Mouse (Mus musculus) midbrain, embryonic 10.5 days (tissue): Measurements from ENCODE around the gene Plk5. TPM values are rescaled to one million over a fixed set of nuclear protein-coding genes. Genes with fewer than 3 reads are reported as not detected.

ENCODE experiments used
- DNase-seq: peaks from one replicate; pipeline ENCODE4 v3.0.0-alpha.2; 2017; ENCODE audit warnings: low spot score
- H3K27ac ChIP-seq: fragments of 300-500 bp; sonication (generic); replicated peaks from 2 replicates; pipeline ENCODE4 v1.5.1; 2016; ENCODE audit warnings: mild to moderate bottlenecking
- H3K27me3 ChIP-seq: fragments of 300-500 bp; sonication (generic); 2 replicates; pipeline ENCODE4 v1.6.1; 2016; ENCODE audit warnings: low read depth, mild to moderate bottlenecking; ENCODE audit not compliant: poor library complexity, severe bottlenecking
- H3K36me3 ChIP-seq: fragments of 300-500 bp; sonication (generic); 2 replicates; pipeline ENCODE4 v1.6.1; 2016; ENCODE audit warnings: mild to moderate bottlenecking, moderate library complexity
- H3K4me1 ChIP-seq: fragments of 300-500 bp; sonication (generic); 2 replicates; pipeline ENCODE4 v1.6.1; 2016
- H3K4me3 ChIP-seq: fragments of 300-500 bp; sonication (generic); 2 replicates; pipeline ENCODE4 v1.5.1; 2016; ENCODE audit warnings: mild to moderate bottlenecking, moderate library complexity
- H3K9me3 ChIP-seq: fragments of 300-500 bp; sonication (generic); replicated peaks from 2 replicates; pipeline ENCODE4 v1.6.1; 2016; ENCODE audit warnings: mild to moderate bottlenecking
- WGBS: fragments of 180-500 bp; shearing (Covaris S2); methylation state at CpG from one replicate; pipeline ENCODE4 v1.1.7; 2016; 5-methylcytosine and 5-hydroxymethylcytosine counted together
- polyA plus RNA-seq: library from polyadenylated mRNA; unstranded; fragments of >200 nt; fragmentation: Nextera tagmentation; extraction: Ambion mirVana; gene quantifications from 2 replicates; pipeline ENCODE4 v1.2.1, GENCODE M21; 2016

The Plk5 gene
- polyA plus RNA-seq, 1 experiment from 2014 or later = 0.12 TPM

GRCm38 (mm10) chr10:80399191-80399972 lies 43.1 kb downstream of the Plk5 start, which contains the start of gene Mbd3:
TSS of gene Mbd3 (minus strand) at chr10:80399550.
- H3K4me1 ChIP-seq = peaks cover 33% of the 10 kb centered on the region
- H3K36me3 ChIP-seq = peaks cover 66% of the 10 kb centered on the region
- WGBS = under 1% methylated on average over 80 of the region's 82 CpGs
- H3K27ac ChIP-seq = peak within 1 kb of the TSS; percentile 100
- peak; percentile 99 for DNase-seq
- H3K4me3 ChIP-seq = peak within 1 kb of the TSS; percentile 85
- no peaks in the 10 kb centered on the region for H3K9me3 ChIP-seq
- no peaks in the 10 kb centered on the region for H3K27me3 ChIP-seq

GRCm38 (mm10) chr10:80399973-80400703 lies 43.9 kb downstream of the Plk5 start:
- H3K27me3 ChIP-seq = no peaks in the 10 kb centered on the region
- peaks cover 36% of the 10 kb centered on the region for H3K4me1 ChIP-seq
- no peaks in the 10 kb centered on the region for H3K9me3 ChIP-seq
- peak overlapping the region; percentile 100 for H3K27ac ChIP-seq
- H3K4me3 ChIP-seq = peak overlapping the region; percentile 85
- DNase-seq = no peak
- WGBS = 14% methylated on average over 17 of the region's 17 CpGs
- peaks cover 62% of the 10 kb centered on the region for H3K36me3 ChIP-seq

GRCm38 (mm10) chr10:80400704-80401161 lies 44.5 kb downstream of the Plk5 start:
- Histone ChIP-seq H3K36me3 (peaks cover 56% of the 10 kb centered on the region), H3K27me3 (no peaks in the 10 kb centered on the region), H3K27ac (0 out of 2 replicates have a peak overlapping the region, but pooled peaks have one; percentile 100), H3K9me3 (no peaks in the 10 kb centered on the region), H3K4me3 (peak overlapping the region; percentile 85), H3K4me1 (peaks cover 42% of the 10 kb centered on the region)
- DNase-seq = no peak
- WGBS = 86% methylated on average over 4 of the region's 4 CpGs

DNA sequence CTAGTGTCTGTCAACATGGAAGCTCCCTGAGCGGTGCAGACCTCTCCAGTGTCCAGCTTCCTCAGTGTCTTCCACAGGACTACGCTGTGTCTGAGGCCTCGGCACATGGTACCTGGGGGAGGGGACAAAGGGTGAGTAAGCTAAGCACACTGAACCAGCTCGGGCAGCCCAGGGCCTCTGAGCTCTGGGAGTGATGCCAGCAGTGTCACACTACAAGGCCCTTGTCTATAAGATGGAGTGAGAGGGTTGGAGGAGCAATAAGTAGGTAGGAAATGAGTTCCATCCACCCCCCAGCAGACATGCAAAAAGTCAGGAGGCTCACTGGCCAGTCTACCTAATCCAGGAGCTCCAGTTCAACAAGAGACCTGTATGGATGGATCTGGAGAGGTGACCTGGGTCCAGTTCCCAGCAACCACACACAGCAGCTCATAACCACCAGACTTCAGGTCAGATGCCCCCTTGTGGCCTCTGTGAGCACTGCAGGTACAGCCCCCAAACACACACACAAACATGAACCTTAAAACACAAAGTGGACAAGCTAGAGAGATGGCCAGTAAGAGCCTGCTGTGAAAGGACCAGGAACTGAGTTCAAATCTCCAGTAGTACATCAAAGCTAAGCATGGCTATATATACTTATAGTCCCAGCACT lies 46.9 kb downstream of the Plk5 start:
- WGBS = 93% methylated on average over 4 of the region's 4 CpGs
- H3K27ac ChIP-seq = no peak overlapping the region
- DNase-seq = no peak
- no peaks in the 10 kb centered on the region for H3K9me3 ChIP-seq
- peaks cover 37% of the 10 kb centered on the region for H3K36me3 ChIP-seq
- H3K4me1 ChIP-seq = peaks cover 45% of the 10 kb centered on the region
- no peak overlapping the region for H3K4me3 ChIP-seq
- no peaks in the 10 kb centered on the region for H3K27me3 ChIP-seq

DNA sequence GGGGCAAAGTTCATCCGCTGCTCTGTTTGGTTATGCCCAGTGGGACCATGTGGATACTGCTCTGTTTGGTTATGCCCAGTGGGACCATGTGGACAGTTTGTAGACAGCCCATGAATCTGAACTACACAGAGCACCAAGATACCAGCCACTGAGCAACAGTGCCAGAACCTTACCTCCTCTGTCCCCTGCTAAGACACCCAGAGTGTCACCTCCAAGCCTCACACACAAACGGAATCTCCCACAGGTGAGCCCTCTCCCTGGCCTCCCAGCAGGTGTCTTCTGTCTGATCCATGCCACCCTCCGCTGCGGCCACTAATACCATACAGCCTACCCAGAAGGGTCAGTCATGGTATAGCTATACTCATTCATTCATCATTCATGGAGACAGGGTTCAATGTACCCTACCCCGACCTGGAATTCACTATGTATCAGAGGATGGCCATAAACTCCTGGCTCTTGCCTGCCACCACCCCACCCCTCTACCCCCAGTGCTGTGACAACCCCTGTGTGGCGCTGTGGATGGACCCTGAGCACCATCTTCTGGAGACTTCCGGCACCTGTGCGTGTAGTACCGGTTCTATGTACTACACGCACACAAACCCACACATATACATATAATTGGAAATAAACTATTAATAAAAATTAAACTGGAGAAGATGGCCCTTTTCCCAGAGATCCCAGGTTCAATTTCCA lies 49.4 kb downstream of the Plk5 start:
- Histone ChIP-seq H3K9me3 (no peaks in the 10 kb centered on the region), H3K27me3 (no peaks in the 10 kb centered on the region), H3K4me3 (peak overlapping the region; percentile 88), H3K4me1 (peaks cover 37% of the 10 kb centered on the region), H3K36me3 (peaks cover 56% of the 10 kb centered on the region), H3K27ac (peak overlapping the region; percentile 83)
- no peak for DNase-seq
- 62% methylated on average over 10 of the region's 10 CpGs for WGBS

GRCm38 (mm10) chr10:80406684-80407501 lies 50.6 kb downstream of the Plk5 start, which contains the start of gene Uqcr11:
TSS of gene Uqcr11 (minus strand) at chr10:80406830.
- Histone ChIP-seq H3K27ac (peak within 1 kb of the TSS; percentile 83), H3K36me3 (peaks cover 59% of the 10 kb centered on the region), H3K4me3 (peak within 1 kb of the TSS; percentile 88), H3K4me1 (peaks cover 31% of the 10 kb centered on the region), H3K9me3 (no peaks in the 10 kb centered on the region), H3K27me3 (no peaks in the 10 kb centered on the region)
- peak; percentile 91 for DNase-seq
- WGBS = 3% methylated on average over 27 of the region's 27 CpGs

DNA sequence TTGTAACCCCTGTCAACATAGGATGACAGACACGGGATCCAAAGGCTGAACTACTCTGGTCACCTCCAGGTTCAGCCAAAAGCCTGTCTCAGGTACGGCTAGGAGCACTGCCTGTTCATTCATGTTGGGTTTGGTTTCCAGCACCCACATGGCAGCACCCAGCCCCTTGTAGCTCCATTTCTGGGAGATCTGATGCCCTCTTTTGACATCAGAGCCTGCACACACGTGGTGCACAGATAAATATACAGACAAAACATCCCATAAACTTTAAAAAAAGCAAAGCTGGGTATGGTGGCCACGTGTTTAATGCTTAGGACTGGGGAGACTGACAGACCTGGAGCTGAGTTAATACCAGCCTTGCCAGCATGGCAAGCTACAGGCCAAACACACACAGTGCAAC lies 51.7 kb downstream of the Plk5 start:
- Histone ChIP-seq H3K27ac (no peak overlapping the region), H3K9me3 (no peaks in the 10 kb centered on the region), H3K4me3 (peak overlapping the region; percentile 88), H3K4me1 (peaks cover 31% of the 10 kb centered on the region), H3K27me3 (no peaks in the 10 kb centered on the region), H3K36me3 (peaks cover 59% of the 10 kb centered on the region)
- DNase-seq = no peak
- 54% methylated on average over 4 of the region's 4 CpGs for WGBS

GRCm38 (mm10) chr10:80412656-80413541 lies 56.6 kb downstream of the Plk5 start:
- DNase-seq = no peak

More at GRCm38 (mm10) chr10:80412656-80413541, 56.6 kb downstream of the Plk5 start:
- peaks cover 91% of the 10 kb centered on the region for H3K36me3 ChIP-seq
- H3K27me3 ChIP-seq = no peaks in the 10 kb centered on the region
- no peaks in the 10 kb centered on the region for H3K9me3 ChIP-seq
- peaks cover 5% of the 10 kb centered on the region for H3K4me1 ChIP-seq
- WGBS = 90% methylated on average over 44 of the region's 44 CpGs
- H3K4me3 ChIP-seq = no peak overlapping the region; the same call in 1 of the 2 replicates
- H3K27ac ChIP-seq = no peak overlapping the region
